Comparison of ENCODE assay signal across 8 mouse cellular contexts in the genomic region with DNA sequence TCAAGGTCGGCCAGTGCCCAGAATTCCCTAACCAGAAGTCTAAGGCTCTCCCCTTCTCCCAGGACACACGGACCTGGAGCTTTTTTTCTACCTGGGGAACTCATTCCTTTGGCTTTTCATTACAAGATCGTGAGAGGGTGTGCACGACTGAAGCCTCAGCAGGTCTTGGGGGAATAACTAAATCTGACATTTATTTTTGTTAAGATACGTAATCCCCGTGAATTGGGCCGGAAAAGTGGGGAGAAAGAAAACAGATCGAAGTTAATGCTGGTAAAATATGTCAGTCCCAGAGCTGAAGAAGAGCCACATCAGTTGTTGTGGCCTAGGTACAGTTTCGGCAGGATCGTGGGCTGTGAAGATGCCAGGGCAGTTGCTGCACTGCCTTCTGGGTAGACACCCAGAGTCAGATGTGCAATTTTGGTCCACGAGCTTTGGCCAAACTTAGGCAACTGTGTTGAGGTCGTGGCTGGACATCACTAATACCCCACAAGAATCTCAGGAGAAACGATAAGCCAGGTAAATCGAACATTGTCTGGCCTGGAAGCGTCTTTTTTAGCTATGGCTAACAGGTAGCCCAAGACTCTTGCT. TPM values are rescaled to one million over a fixed set of nuclear protein-coding genes. Genes with fewer than 3 reads are reported as not detected.
DNase-seq lines count a peak whose midpoint lies in the region; ATAC-seq and TF ChIP-seq lines count a peak whose summit lies in the region.

No protein-coding gene starts in this region.

- no peak for ATAC-seq in kidney, embryonic 15.5 days (replicated peaks; ENCODE audit: low FRiP score)
- no peak for ATAC-seq in forebrain, postnatal 0 days
- ATAC-seq in liver, embryonic 15.5 days (ENCODE audit: insufficient read depth), result no peak

- peak overlapping the region; percentile 88 for H3K4me3 ChIP-seq in kidney, embryonic 15.5 days (replicated peaks)
- peak overlapping the region; percentile 75 for H3K4me3 ChIP-seq in forebrain, postnatal 0 days (ENCODE audit: low read depth, low read length)
- peak overlapping the region; percentile 68 for H3K4me3 ChIP-seq in liver, embryonic 15.5 days (replicated peaks)

- WGBS in kidney, embryonic 15.5 days, result 29% methylated on average over 15 of the region's 15 CpGs
- WGBS in forebrain, postnatal 0 days, result 29% methylated on average over 15 of the region's 15 CpGs
- 28% methylated on average over 15 of the region's 15 CpGs for WGBS in liver, embryonic 15.5 days (ENCODE audit: insufficient replicate concordance)

- H3K27ac ChIP-seq in kidney, embryonic 15.5 days, result peak overlapping the region; percentile 88
- H3K27ac ChIP-seq in forebrain, postnatal 0 days (ENCODE audit: low read depth, low read length), result peak overlapping the region; percentile 87
- H3K27ac ChIP-seq in liver, embryonic 15.5 days (replicated peaks), result no peak overlapping the region

- peak overlapping the region; percentile 85 for H3K9ac ChIP-seq in kidney, embryonic 15.5 days
- H3K9ac ChIP-seq in forebrain, postnatal 0 days, result peak overlapping the region; percentile 82
- peak overlapping the region; percentile 58 for H3K9ac ChIP-seq in liver, embryonic 15.5 days

- H3K9me3 ChIP-seq in kidney, embryonic 15.5 days (replicated peaks), result no peaks in the 10 kb centered on the region
- H3K9me3 ChIP-seq in forebrain, postnatal 0 days (ENCODE audit: low read length), result no peaks in the 10 kb centered on the region
- H3K9me3 ChIP-seq in liver, embryonic 15.5 days (replicated peaks), result no peaks in the 10 kb centered on the region

- TF ChIP-seq CTCF in forebrain, postnatal 0 days (IDR thresholded peaks at IDR 0.05; ENCODE audit: low read depth), result no peak

- peaks cover 25% of the 10 kb centered on the region for H3K4me1 ChIP-seq in kidney, embryonic 15.5 days
- peaks cover 15% of the 10 kb centered on the region for H3K4me1 ChIP-seq in forebrain, postnatal 0 days (ENCODE audit: insufficient read depth)
- H3K4me1 ChIP-seq in liver, embryonic 15.5 days (replicated peaks), result peaks cover 12% of the 10 kb centered on the region

- H3K27me3 ChIP-seq in kidney, embryonic 15.5 days, result no peaks in the 10 kb centered on the region
- H3K27me3 ChIP-seq in forebrain, postnatal 0 days (ENCODE audit: insufficient read depth, low read length), result no peaks in the 10 kb centered on the region
- H3K27me3 ChIP-seq in liver, embryonic 15.5 days, result no peaks in the 10 kb centered on the region

- DNase-seq in kidney, adult 8-10 months, result no peak
- DNase-seq in adipocyte (ENCODE audit: low spot score), result peak; percentile 52
- DNase-seq in forebrain, postnatal 0 days, result no peak
- no peak for DNase-seq in urinary bladder, postnatal 25 days (ENCODE audit: low spot score)
- no peak for DNase-seq in kidney, postnatal 14 days
- no peak for DNase-seq in urinary bladder, adult 2 months (ENCODE audit: low spot score)

- peak overlapping the region; percentile 90 for H3K4me2 ChIP-seq in kidney, embryonic 15.5 days
- peak overlapping the region; percentile 75 for H3K4me2 ChIP-seq in forebrain, postnatal 0 days (ENCODE audit: low read depth)
- H3K4me2 ChIP-seq in liver, embryonic 15.5 days, result peak overlapping the region; percentile 88

- H3K36me3 ChIP-seq in kidney, embryonic 15.5 days, result peaks cover 3% of the 10 kb centered on the region
- no peaks in the 10 kb centered on the region for H3K36me3 ChIP-seq in forebrain, postnatal 0 days (ENCODE audit: insufficient read depth)
- no peaks in the 10 kb centered on the region for H3K36me3 ChIP-seq in liver, embryonic 15.5 days (replicated peaks)

RNA-seq across cellular contexts. Expression of a gene that starts 0.7 kb away (rescaled TPM):
- 21.2 and 23.6 TPM in 2 replicates for polyA plus RNA-seq in kidney, embryonic 15.5 days (2015; fragmentation: Nextera tagmentation; extraction: Ambion mirVana)
- 35.9 and 49.9 TPM in 2 replicates for total RNA-seq in forebrain, postnatal 0 days (2014; rRNA removed)
- polyA plus RNA-seq in forebrain, postnatal 0 days (2015; fragmentation: Nextera tagmentation; extraction: Ambion mirVana), result 14.2 and 20.4 TPM in 2 replicates
- 1.6 and 1.8 TPM in 2 replicates for polyA plus RNA-seq in liver, embryonic 15.5 days (2015; fragmentation: Nextera tagmentation; extraction: Ambion mirVana)
- polyA plus RNA-seq in urinary bladder, adult 2 months (2012; rRNA removed), result 21.3 and 21.9 TPM in 2 replicates

RNA-seq across cellular contexts. Expression of a gene that starts 49.5 kb away (rescaled TPM):
- polyA plus RNA-seq in kidney, embryonic 15.5 days (2015; fragmentation: Nextera tagmentation; extraction: Ambion mirVana), result 27.2 and 29.6 TPM in 2 replicates
- total RNA-seq in forebrain, postnatal 0 days (2014; rRNA removed), result 19.2 and 28.6 TPM in 2 replicates
- polyA plus RNA-seq in forebrain, postnatal 0 days (2015; fragmentation: Nextera tagmentation; extraction: Ambion mirVana), result 39.6 and 40.4 TPM in 2 replicates
- polyA plus RNA-seq in liver, embryonic 15.5 days (2015; fragmentation: Nextera tagmentation; extraction: Ambion mirVana), result 2.7 and 2.9 TPM in 2 replicates
- polyA plus RNA-seq in urinary bladder, adult 2 months (2012; rRNA removed), result 55.6 and 64.6 TPM in 2 replicates

RNA-seq across cellular contexts. Expression of a gene that starts 51.9 kb away (rescaled TPM):
- 0.22 and 0.86 TPM in 2 replicates for polyA plus RNA-seq in kidney, embryonic 15.5 days (2015; fragmentation: Nextera tagmentation; extraction: Ambion mirVana)
- 0.24 and 1.3 TPM in 2 replicates for total RNA-seq in forebrain, postnatal 0 days (2014; rRNA removed)
- 0.08 and 0.27 TPM in 2 replicates for polyA plus RNA-seq in forebrain, postnatal 0 days (2015; fragmentation: Nextera tagmentation; extraction: Ambion mirVana)
- 0.03 TPM in 1 of 2 replicates, not detected in the other for polyA plus RNA-seq in liver, embryonic 15.5 days (2015; fragmentation: Nextera tagmentation; extraction: Ambion mirVana)
- polyA plus RNA-seq in urinary bladder, adult 2 months (2012; rRNA removed), result 1.5 and 1.8 TPM in 2 replicates
